Mouse (Mus musculus): ENCODE results near the gene Fads3. TPM values are rescaled to one million over a fixed set of nuclear protein-coding genes. Genes with fewer than 3 reads are reported as not detected.

Fads3 gene
- total RNA-seq, 2 experiments from 2014 or later = 39.7 to 45.5 TPM

DNA sequence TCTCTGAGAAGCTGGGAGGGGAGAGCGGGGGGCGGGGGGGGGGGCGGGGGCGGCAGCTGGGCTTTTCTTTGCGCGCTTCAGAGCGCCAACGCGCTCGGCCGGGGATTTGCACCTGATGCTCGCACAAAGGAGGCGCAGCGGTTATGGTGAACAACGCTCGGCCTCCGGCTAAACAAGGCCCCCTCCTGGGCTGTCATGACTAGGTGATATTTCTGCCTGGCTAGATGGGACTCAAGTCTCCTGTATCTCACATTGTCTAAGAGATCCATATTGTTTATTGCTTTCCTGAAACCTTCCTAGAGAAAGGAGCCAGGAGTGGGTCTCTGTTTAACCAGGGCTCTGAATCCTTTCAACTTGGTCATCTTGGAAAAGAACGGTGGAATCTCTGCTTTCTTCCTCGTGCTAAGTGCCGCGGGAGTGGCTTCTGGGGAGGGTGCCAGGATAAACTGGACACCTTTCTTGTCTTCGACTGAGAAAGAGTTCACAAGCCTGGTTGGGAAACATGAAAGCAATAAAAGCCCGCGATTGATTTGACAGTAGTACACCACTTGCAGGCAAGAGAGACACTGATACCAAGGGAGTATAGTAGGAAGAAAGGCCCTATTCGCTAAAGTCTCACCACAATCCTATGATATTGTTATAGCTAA lies 60.8 kb downstream of the Fads3 start:
- intact Hi-C loops (cut with DNase I) = loop anchor here (5.0 kb wide), 1 partner anchor 60 kb away; the partner anchor contains the start of gene Fads3
- DNase-seq = peak in 1 of 2 experiments; percentile 29

DNA sequence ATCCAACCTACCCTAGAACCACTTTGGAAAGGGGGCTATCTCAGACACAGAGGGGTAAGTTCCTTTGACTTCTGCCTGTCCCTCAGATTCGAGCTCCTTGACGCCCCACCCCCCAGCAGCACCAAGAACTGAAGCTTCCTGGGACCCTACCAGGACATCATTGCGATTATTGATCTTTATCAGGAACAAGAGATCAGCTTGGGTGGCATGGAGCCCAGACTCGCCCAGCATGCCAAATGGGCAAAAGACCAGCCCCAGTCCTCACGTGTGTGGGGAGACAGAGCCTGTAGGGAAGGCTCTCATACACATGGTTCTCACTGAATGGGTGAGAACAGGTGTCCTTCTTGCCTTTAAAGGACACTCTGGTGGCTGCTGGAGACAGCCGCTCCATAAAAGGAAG lies 62.9 kb downstream of the Fads3 start:
- DNase-seq = no peak
- intact Hi-C loops (cut with DNase I) = loop anchor here (5.0 kb wide), 1 partner anchor 62 kb away; the partner anchor contains the start of gene Fads3

DNA sequence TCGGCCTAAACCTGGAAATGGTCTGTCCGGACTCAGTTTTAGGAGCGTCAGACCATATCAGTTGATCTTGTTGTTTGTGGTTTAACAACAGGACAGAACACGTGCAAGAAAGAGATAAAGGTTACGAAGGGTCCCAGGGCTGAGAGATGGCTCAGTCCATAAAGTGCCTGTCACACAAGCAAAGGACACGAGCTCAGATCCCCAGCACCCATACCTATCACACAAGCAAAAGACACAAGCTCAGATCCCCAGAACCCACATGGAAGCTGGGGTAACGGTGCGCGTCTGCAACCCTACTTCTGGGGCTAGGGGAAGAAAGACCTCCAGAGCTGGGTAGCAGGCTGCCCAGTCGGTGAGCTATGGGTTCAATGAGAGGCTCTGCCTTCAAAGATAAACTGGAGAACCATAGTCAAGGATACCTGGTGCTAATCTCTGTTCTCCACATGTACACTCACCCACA lies 63.7 kb downstream of the Fads3 start:
- DNase-seq = no peak
- intact Hi-C loops (cut with DNase I) = no loop called here

DNA sequence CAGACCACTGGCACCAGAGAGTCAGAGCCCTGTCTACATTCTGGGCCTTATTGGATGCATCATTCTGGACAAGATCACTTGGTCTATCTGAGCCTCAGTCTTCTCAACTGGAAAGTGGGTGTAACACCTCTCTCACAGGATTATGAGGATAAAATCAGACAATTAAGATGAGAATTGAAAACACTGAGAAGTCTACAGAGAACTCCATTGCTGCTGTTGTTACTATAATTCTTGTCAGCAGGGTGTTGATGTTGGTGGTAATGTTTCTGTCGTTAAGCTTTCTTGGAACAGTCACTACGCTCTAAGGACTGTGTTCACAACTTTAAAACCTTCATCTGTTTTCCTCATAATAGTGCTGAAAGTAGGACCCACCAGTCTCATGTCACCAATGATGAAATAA lies 65.3 kb downstream of the Fads3 start:
- intact Hi-C loops (cut with DNase I) = no loop called here
- DNase-seq = no peak

DNA sequence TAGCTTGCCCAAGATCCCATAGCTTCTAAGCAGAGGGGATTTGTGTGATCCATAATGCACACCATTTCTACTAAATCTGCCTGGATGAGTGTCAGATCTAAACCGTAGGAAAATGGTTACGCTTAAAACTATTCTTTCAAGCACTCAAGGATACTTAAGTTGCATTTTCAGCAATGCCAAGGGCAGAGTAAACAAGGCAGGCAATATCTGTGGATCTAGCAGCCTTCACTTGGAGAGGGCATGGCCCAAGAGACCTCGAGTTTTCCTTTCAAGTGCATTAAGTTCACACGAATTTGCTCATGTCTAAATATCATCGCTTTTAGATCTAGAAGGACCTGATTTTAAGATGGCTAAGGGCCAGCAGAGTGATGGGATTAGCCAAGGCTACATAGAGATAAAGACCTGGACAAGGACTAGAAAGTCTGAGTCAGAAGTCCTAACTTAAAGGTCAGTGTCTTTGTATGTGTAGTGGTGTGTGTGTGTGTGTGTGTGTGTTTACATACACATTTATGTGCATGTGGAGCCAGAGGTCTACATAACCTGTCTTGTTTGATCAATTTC lies 65.8 kb downstream of the Fads3 start:
- intact Hi-C loops (cut with DNase I) = no loop called here
- DNase-seq = no peak

DNA sequence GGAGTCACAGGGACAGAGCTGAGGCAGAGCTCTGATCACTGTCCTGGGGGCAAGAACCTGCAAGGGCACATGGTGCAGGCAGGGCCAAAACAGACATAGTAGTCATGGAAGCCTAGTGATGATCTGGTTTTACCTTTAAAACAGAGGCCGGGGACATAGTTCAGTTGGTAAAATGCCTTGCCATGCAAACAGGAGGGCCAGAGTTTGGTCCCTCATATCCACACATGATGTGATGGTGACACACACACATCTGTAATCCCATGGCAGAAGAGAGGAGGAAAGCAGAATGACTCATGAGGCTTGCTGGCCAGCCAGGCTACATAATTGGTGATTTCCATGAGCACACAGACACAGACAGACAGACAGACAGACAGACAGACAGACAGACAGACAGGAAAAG lies 66.8 kb downstream of the Fads3 start:
- DNase-seq = no peak
- intact Hi-C loops (cut with DNase I) = no loop called here

DNA sequence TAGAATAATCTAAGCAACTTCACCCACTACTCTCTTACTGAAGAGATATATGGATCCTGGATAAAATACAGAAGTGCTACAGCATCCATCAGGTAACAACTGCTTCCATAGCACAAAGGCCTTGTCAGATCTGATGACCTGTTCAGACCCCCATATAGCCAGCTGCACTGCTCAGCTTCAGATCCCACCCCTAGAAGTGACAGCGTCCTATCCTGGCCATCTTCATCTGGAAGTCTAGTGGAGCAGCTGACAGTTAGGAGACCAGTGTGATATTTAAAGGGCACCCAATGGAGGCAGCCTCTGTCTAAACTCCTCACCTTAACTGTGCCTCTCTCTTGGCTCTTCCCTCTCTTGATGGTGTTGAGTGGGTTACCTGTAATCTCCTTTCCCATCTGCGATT lies 67.3 kb downstream of the Fads3 start:
- intact Hi-C loops (cut with DNase I) = no loop called here
- no peak for DNase-seq

Other genes starting within 250 kb of the Fads3 start
- not detected for gene Scgb2a2, start 194.0 kb upstream of the Fads3 start, total RNA-seq (2021)
- gene Incenp, start 142.0 kb upstream of the Fads3 start, total RNA-seq (2021) = 10 to 100 TPM; 22.3 to 25.9 TPM
- 1,000 to 10,000 TPM; 1,753 to 1,826 TPM for gene Fth1, start 61.0 kb upstream of the Fads3 start, total RNA-seq (2021)
- gene Best1, start 39.9 kb upstream of the Fads3 start, total RNA-seq (2021) = under 1 TPM; 0.20 to 0.36 TPM
- gene Rab3il1, start 39.9 kb upstream of the Fads3 start, total RNA-seq (2021) = 10 to 100 TPM; 10.4 to 12.1 TPM
- gene Fads2, start 60.2 kb downstream of the Fads3 start, total RNA-seq (2021) = 10 to 100 TPM; 11.3 to 14.4 TPM
- 10 to 100 TPM; 34.7 to 35.7 TPM for gene Fads1, start 141.3 kb downstream of the Fads3 start, total RNA-seq (2021)
- gene Tmem258, start 162.4 kb downstream of the Fads3 start, total RNA-seq (2021) = 100 to 1,000 TPM; 145 TPM
- gene Fen1, start 162.6 kb downstream of the Fads3 start, total RNA-seq (2021) = 10 to 100 TPM; 12.3 to 14.4 TPM
- gene Myrf, start 199.2 kb downstream of the Fads3 start, total RNA-seq (2021) = 1 to 10 TPM; 5.7 to 9.1 TPM